Mouse (Mus musculus): Measurements from ENCODE around the gene Exosc5.

DNA sequence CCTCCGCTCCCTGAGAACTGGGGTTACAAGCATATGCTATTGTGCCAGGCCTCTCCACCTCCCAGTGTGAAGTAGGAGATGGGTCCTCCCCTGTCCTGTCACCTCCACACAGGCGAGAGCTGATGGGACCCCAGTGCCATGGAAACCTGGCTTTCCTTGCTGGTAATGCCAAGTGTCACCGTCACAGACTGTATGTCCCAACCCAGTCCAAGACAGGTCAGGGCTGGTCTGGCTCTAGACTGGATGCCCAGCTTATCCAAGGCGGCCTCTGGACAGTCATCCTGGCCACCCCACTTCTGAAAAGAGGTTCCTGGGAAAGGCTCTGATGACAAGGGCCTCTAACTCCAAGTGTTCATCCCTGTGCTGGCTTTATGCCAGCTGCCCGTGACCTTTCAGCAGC is 21.9 kb upstream of the Exosc5 start:
- TF ChIP-seq POLR2A (IDR thresholded peaks at IDR 0.05; ENCODE audit: low read depth, low read length) = no peak
- TF ChIP-seq CTCF (IDR thresholded peaks at IDR 0.05; ENCODE audit: extremely low read depth, insufficient read length, insufficient replicate concordance, low read depth, low read length) = no peak
